Mouse (Mus musculus) kidney, adult 9 months (tissue): ENCODE results near the gene Baiap2.
A peak's percentile ranks its signal among the peaks of the same experiment; 100 is the strongest.

ENCODE experiments used
- DNase-seq: peaks from one replicate; pipeline ENCODE4 v3.0.0; 2022

Gene Baiap2

GRCm38 (mm10) chr11:119948803-119949202, 6.2 kb downstream of the Baiap2 start:
- DNase-seq: no peak

- DNase-seq: peak; percentile 29
These were observed 8.0 kb downstream of the Baiap2 start for GRCm38 (mm10) chr11:119950535-119950934.

- peak; percentile 4 for DNase-seq
These were observed 8.8 kb downstream of the Baiap2 start for GRCm38 (mm10) chr11:119951326-119951725.

GRCm38 (mm10) chr11:119952429-119953224, 10.1 kb downstream of the Baiap2 start:
- peak; percentile 76 for DNase-seq

GRCm38 (mm10) chr11:119954233-119954632, 11.7 kb downstream of the Baiap2 start:
- DNase-seq: peak; percentile 50

- no peak for DNase-seq
These were observed 12.3 kb downstream of the Baiap2 start for GRCm38 (mm10) chr11:119954749-119955337.

- DNase-seq: peak; percentile 43
These were observed 12.9 kb downstream of the Baiap2 start for GRCm38 (mm10) chr11:119955432-119955831.

- DNase-seq: no peak
These were observed 14.0 kb downstream of the Baiap2 start for GRCm38 (mm10) chr11:119956590-119956989.

GRCm38 (mm10) chr11:119958856-119959255, 16.3 kb downstream of the Baiap2 start:
- DNase-seq: no peak

- no peak for DNase-seq
These were observed 17.2 kb downstream of the Baiap2 start for GRCm38 (mm10) chr11:119959714-119960113.

GRCm38 (mm10) chr11:119960671-119961070, 18.1 kb downstream of the Baiap2 start:
- DNase-seq: no peak

- no peak for DNase-seq
These were observed 18.9 kb downstream of the Baiap2 start for GRCm38 (mm10) chr11:119961511-119961910.

GRCm38 (mm10) chr11:119965053-119965452, 22.5 kb downstream of the Baiap2 start:
- no peak for DNase-seq

- no peak for DNase-seq
These were observed 23.7 kb downstream of the Baiap2 start for GRCm38 (mm10) chr11:119966294-119966693.

- DNase-seq: no peak
These were observed 24.8 kb downstream of the Baiap2 start for GRCm38 (mm10) chr11:119967401-119967800.

- no peak for DNase-seq
These were observed 25.3 kb downstream of the Baiap2 start for GRCm38 (mm10) chr11:119967892-119968291.

GRCm38 (mm10) chr11:119970021-119970851, 27.7 kb downstream of the Baiap2 start:
- DNase-seq: no peak

- no peak for DNase-seq
These were observed 31.2 kb downstream of the Baiap2 start for GRCm38 (mm10) chr11:119973789-119974188.

- DNase-seq: no peak
These were observed 33.4 kb downstream of the Baiap2 start for GRCm38 (mm10) chr11:119975739-119976501.

GRCm38 (mm10) chr11:119978701-119979100, 36.1 kb downstream of the Baiap2 start:
- DNase-seq: peak; percentile 53

GRCm38 (mm10) chr11:119979596-119980385, 37.2 kb downstream of the Baiap2 start:
- DNase-seq: peak; percentile 76

GRCm38 (mm10) chr11:119981769-119982168, 39.2 kb downstream of the Baiap2 start:
- DNase-seq: no peak
